Mouse (Mus musculus) embryonic fibroblast, embryonic 13.5 days (primary cell): ENCODE data around the gene Hps1. TPM values are rescaled to one million over a fixed set of nuclear protein-coding genes. Genes with fewer than 3 reads are reported as not detected.
"Not testable (repeated sequence)": the region's sequence is repeated elsewhere in the genome, so short reads cannot be mapped to it uniquely, and the experiment has no call there.

ENCODE experiments used
- H3K27ac ChIP-seq: 2 replicates; pipeline ENCODE4 v1.5.1; 2012; ENCODE audit warnings: low read length, control low read depth, inconsistent platforms; ENCODE audit not compliant: insufficient read depth
- H3K4me1 ChIP-seq: 2 replicates; pipeline ENCODE4 v1.6.1; 2011; ENCODE audit warnings: low read length; ENCODE audit not compliant: control insufficient read depth, insufficient read depth
- H3K4me3 ChIP-seq: 2 replicates; pipeline ENCODE4 v1.5.1; 2011; ENCODE audit warnings: mild to moderate bottlenecking, control low read depth, low read length; ENCODE audit not compliant: insufficient read depth
- CTCF ChIP-seq: IDR thresholded peaks from 2 replicates; pipeline ENCODE4 v1.5.1; 2011; ENCODE audit warnings: mild to moderate bottlenecking, control low read depth, low read length, moderate library complexity, borderline replicate concordance; ENCODE audit not compliant: insufficient read depth
- POLR2A ChIP-seq: IDR thresholded peaks from 2 replicates; pipeline ENCODE4 v1.6.1; 2011; ENCODE audit warnings: low read depth, mild to moderate bottlenecking, control low read depth, low read length, moderate library complexity
- polyA plus RNA-seq: library from polyadenylated mRNA; stranded (reverse); fragments of >200 nt; gene quantifications from 2 replicates; pipeline ENCODE4 v1.2.4, GENCODE M21; 2011; ENCODE audit warnings: low read depth; ENCODE audit not compliant: missing spikeins, insufficient read length

Hps1 gene
- polyA plus RNA-seq, 1 experiment = 13.2 TPM

- H3K4me3 ChIP-seq = peak overlapping the region; percentile 28
- H3K27ac ChIP-seq = no peak overlapping the region
- H3K4me1 ChIP-seq = no peaks in the 10 kb centered on the region
- TF ChIP-seq CTCF = peak; percentile 79
- TF ChIP-seq POLR2A = no peak
Measured at GRCm38 (mm10) chr19:42794914-42795613, 15.3 kb upstream of the Hps1 start.

DNA sequence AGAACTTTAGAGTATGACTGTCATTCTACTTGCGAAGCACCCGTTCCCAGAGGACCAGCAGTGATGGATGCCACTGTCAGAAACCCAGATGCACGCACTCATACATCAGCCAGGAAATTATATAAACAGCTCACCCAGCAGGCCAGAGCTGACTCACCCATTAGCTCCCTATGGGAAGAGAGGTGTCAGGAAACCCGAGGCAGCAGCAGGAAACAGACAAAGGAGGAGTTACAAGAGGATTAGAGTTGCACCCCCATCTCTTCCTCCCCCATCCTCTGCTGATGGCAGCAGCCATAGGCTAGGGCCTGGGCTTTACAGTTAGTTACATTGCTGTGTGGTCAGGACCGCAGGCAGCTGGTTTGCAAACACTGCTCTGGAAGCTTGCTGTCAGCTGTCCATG lies 8.5 kb upstream of the Hps1 start:
- TF ChIP-seq POLR2A (no peak), CTCF (no peak)
- H3K27ac ChIP-seq = no peak overlapping the region
- no peak overlapping the region for H3K4me3 ChIP-seq

DNA sequence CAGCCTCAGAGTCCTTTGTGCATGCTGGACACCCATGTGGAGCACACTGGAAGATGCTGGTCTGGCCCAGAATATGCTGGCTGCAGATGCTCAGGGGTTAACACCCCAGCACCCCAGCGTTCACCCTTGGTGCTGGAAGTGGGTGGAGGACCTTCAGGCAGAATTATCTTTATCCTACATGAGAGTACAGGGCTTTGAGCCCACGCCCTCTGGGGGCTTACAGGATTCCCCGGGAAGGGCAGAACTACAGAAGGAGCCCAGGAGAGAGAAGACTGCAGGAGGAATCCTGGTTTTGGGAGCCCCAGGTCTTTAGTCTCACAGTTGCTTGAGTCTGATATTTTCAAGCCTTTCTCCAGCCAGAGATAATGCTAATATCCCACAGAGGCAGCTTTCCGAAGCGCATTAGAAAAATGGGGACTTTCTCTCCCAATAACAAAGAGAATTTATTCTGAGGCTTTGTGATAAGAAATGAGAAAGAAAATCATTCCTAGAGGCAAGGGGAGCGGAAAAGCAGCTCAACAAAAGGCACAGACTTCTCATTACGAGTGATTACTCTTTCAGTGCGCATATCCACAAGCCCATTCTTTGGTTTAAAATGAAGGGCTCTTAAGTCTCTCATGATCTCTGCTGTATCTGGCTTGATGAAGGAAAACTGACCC lies 5.9 kb upstream of the Hps1 start:
- TF ChIP-seq CTCF = no peak
- no peak for TF ChIP-seq POLR2A
- H3K27ac ChIP-seq = no peak overlapping the region
- H3K4me1 ChIP-seq = 0 out of 2 replicates have a peak, but pooled peaks cover 8% of the 10 kb centered on the region
- no peak overlapping the region for H3K4me3 ChIP-seq

More for the DNA sequence above, 8.5 kb upstream of the Hps1 start:
- H3K4me1 ChIP-seq = 0 out of 2 replicates have a peak, but pooled peaks cover 8% of the 10 kb centered on the region

GRCm38 (mm10) chr19:42785129-42785528 lies 5.4 kb upstream of the Hps1 start:
- Histone ChIP-seq H3K4me3 (no peak overlapping the region), H3K4me1 (0 out of 2 replicates have a peak, but pooled peaks cover 8% of the 10 kb centered on the region), H3K27ac (no peak overlapping the region)
- TF ChIP-seq CTCF (0 out of 2 replicates have a peak, but pooled peaks have one; percentile 11), POLR2A (no peak)

- not testable (repeated sequence) for H3K27ac ChIP-seq, H3K4me1 ChIP-seq
- H3K4me3 ChIP-seq = peak overlapping the region; percentile 55
Measured at GRCm38 (mm10) chr19:42780156-42780538, 369 bp upstream of the Hps1 start.

DNA sequence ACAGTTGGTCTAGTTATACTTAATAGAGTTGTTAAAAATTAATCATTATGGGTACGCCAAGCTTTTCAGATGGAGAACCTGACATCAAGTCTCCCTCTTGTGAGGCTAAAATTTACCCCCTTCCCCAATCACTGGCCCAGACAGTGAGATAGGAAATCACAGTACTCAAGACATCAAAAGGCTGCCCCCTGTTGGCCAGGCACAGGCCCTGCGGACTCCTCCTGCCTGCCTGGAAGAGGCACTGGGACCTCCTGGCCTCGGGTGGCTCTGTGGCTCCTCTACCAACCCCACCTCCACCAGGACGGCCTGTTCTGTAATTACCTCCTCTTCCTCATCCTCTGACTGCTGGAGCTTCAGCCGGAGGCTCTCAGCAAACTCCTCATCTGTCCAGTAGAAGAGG lies 2.0 kb downstream of the Hps1 start:
- no peak for TF ChIP-seq POLR2A
- no peaks in the 10 kb centered on the region for H3K4me1 ChIP-seq
- no peak overlapping the region for H3K27ac ChIP-seq
- H3K4me3 ChIP-seq = no peak overlapping the region

- TF ChIP-seq POLR2A = no peak
- no peak for TF ChIP-seq CTCF
- H3K4me3 ChIP-seq = no peak overlapping the region
- no peak overlapping the region for H3K27ac ChIP-seq
- H3K4me1 ChIP-seq = no peaks in the 10 kb centered on the region
Measured at GRCm38 (mm10) chr19:42776813-42777212, 3.0 kb downstream of the Hps1 start.

DNA sequence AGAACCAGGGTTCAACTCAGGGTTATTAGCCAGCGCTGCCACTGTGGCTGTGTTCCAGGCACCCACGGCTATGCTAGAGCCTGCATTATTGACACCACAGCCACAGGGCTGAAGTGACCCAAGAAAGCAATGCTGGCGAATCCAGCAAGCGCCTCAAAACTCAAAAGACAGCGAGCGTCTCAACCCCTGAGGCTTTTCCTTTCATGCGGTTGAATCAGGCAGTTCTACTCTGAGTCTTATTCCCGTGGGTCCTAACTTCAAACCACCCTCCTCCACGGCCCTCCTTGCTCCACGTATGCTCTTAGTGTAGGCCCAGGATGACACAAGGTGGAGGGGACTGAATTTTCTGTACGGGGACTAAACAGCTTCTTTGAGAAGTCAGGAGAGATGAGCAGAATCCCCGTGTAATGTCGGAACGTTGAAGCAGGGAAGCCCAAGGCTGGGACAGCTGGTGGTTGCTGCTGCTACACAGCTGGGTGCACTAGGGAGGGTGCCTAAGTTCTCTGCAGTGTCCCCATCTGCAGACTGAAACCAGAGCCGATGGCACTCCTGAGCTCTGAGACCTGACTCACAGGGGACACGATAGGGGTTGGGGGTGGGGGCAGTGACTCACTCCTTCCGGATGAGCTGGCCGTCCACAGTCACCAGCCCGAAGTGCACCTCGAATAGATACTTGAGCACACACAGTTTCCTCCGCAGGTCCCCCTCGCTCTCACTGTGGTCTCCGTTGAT lies 9.5 kb downstream of the Hps1 start:
- 0 out of 2 replicates have a peak overlapping the region, but pooled peaks have one; percentile 5 for H3K27ac ChIP-seq
- TF ChIP-seq POLR2A (no peak), CTCF (no peak)
- peaks cover 9% of the 10 kb centered on the region for H3K4me1 ChIP-seq
- H3K4me3 ChIP-seq = no peak overlapping the region

DNA sequence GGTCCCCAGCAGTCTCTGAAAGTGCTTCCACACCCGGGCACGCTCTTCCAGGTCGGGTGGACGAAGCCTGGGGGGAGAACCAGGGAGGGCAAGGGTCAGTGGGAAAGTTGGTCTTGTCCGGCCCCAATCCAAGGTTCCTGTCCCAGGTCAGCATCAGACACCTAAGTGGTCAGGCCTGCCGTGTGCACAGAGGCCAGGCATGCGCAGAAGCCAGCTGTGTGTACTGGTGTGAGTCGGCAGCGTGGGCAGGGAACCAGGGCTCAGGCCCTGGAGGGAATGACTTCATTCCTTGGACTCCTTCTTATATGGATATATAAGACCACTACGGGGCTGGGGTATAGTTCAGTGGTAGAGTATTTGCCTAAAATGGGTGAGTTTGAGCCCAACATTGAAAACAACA lies 10.1 kb downstream of the Hps1 start:
- Histone ChIP-seq H3K27ac (0 out of 2 replicates have a peak overlapping the region, but pooled peaks have one; percentile 5), H3K4me3 (no peak overlapping the region), H3K4me1 (peaks cover 9% of the 10 kb centered on the region)
- TF ChIP-seq CTCF = no peak

DNA sequence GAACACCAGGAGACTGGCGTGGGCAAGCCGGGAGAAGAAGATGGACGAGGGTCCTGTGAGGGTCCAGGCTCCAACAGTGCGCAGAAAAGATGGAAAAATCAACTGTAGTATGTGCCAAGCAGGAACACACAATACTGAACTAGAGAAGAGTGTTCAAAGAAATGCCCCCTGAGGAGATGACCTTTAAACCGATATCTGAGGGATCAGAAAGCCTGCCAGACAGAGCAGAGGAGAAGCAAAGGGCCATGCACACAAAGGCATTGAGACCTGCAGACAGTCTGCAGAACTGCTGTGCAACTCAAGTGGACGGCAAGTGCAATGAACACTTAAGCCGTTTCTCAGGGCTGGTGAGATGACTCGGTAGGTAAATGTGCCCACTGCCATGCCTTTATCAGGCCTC lies 12.4 kb downstream of the Hps1 start:
- H3K27ac ChIP-seq = no peak overlapping the region
- peaks cover 11% of the 10 kb centered on the region for H3K4me1 ChIP-seq
- TF ChIP-seq POLR2A = no peak
- no peak overlapping the region for H3K4me3 ChIP-seq
